Mouse (Mus musculus) embryonic fibroblast, embryonic 13.5 days (primary cell): ENCODE measurements around the gene Sag.

ENCODE experiments used
- CTCF ChIP-seq: IDR thresholded peaks from 2 replicates; pipeline ENCODE4 v1.5.1; 2011; ENCODE audit warnings: mild to moderate bottlenecking, control low read depth, low read length, moderate library complexity, borderline replicate concordance; ENCODE audit not compliant: insufficient read depth
- POLR2A ChIP-seq: IDR thresholded peaks from 2 replicates; pipeline ENCODE4 v1.6.1; 2011; ENCODE audit warnings: low read depth, mild to moderate bottlenecking, control low read depth, low read length, moderate library complexity

DNA sequence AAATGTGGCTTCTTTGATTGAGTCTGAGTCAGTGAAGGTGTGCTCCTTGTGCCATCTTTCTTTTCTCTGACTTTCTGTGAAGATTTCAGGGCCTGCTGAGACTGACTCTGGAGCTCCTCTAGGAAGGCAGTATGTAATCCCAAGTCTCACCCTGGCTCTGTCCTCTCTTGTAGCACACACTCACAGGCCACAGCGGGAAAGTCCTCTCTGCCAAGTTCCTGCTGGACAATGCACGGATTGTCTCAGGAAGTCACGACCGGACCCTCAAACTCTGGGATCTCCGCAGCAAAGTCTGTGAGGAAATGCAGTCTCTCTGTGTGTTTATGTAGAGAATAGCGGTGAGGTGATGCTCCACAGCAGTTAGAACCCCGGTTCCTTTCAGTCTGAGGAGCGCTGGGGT, 17.8 kb upstream of the Sag start:
- TF ChIP-seq CTCF (no peak), POLR2A (no peak)
